Mouse (Mus musculus) C2C12 (cell line): ENCODE measurements at regions not wholly inside any gene's neighbourhood (a gene's known extent, or its start where the extent isn't known, plus 50 kb on each side); places are given as distances from the start of the nearest gene placed in this dataset.

Source experiments
- H3K27me3 ChIP-seq: one replicate; pipeline ENCODE4 v1.6.1; 2011; ENCODE audit not compliant: control insufficient read depth, insufficient read depth, insufficient read length
- H3K36me3 ChIP-seq: one replicate; pipeline ENCODE4 v1.6.1; 2011; ENCODE audit not compliant: control insufficient read depth, insufficient read depth
- H3K4me3 ChIP-seq: one replicate; pipeline ENCODE4 v1.5.1; 2011; ENCODE audit warnings: mild to moderate bottlenecking, control low read depth; ENCODE audit not compliant: poor library complexity, insufficient read depth, severe bottlenecking
- H3K79me2 ChIP-seq: one replicate; pipeline ENCODE4 v1.6.1; 2011; ENCODE audit not compliant: control insufficient read depth, insufficient read depth
- H3K79me3 ChIP-seq: one replicate; pipeline ENCODE4 v1.6.1; 2011; ENCODE audit warnings: low read depth, control low read depth
- H3ac ChIP-seq: one replicate; pipeline ENCODE3; 2011; ENCODE audit warnings: low read depth; ENCODE audit not compliant: control insufficient read depth, insufficient read length
- CEBPB ChIP-seq: IDR thresholded peaks from one replicate; pipeline ENCODE4 v1.6.1; 2011; ENCODE audit warnings: low read depth, mild to moderate bottlenecking, control low read depth, moderate library complexity
- CTCF ChIP-seq: IDR thresholded peaks from one replicate; pipeline ENCODE4 v1.5.1; 2011; ENCODE audit not compliant: control insufficient read depth, insufficient read depth, insufficient read length
- FOSL1 ChIP-seq: IDR thresholded peaks from one replicate; pipeline ENCODE4 v1.8.0; 2011; ENCODE audit warnings: mild to moderate bottlenecking, low read length; ENCODE audit not compliant: poor library complexity, insufficient read depth, severe bottlenecking
- MAX ChIP-seq: IDR thresholded peaks from one replicate; pipeline ENCODE4 v1.6.1; 2011; ENCODE audit warnings: mild to moderate bottlenecking, control low read depth
- MYOD1 ChIP-seq: IDR thresholded peaks from one replicate; pipeline ENCODE4 v1.6.1; 2011; ENCODE audit warnings: low read depth; ENCODE audit not compliant: control insufficient read depth, insufficient read length
- MYOG ChIP-seq: IDR thresholded peaks from one replicate; pipeline ENCODE4 v1.6.1; 2011; ENCODE audit not compliant: control insufficient read depth, insufficient read length; ENCODE audit errors: extremely low read depth
- USF1 ChIP-seq: IDR thresholded peaks from one replicate; pipeline ENCODE4 v1.6.1; 2011; ENCODE audit warnings: low read depth, mild to moderate bottlenecking, control low read depth, moderate library complexity

- Histone ChIP-seq H3ac (no peak overlapping the region), H3K4me3 (no peak overlapping the region), H3K27me3 (no peaks in the 10 kb centered on the region), H3K79me2 (no peaks in the 10 kb centered on the region), H3K79me3 (no peaks in the 10 kb centered on the region), H3K36me3 (no peaks in the 10 kb centered on the region)
- TF ChIP-seq MYOD1: no peak
- TF ChIP-seq MYOG: no peak
- TF ChIP-seq FOSL1: no peak
- no peak for TF ChIP-seq CEBPB
- no peak for TF ChIP-seq CTCF
- TF ChIP-seq MAX: no peak
- no peak for TF ChIP-seq USF1
These were observed 212.8 kb downstream of the Dact1 start for GRCm38 (mm10) chr12:71522451-71522850.

GRCm38 (mm10) chr12:71524156-71524555 is 214.5 kb downstream of the Dact1 start:
- H3K27me3 ChIP-seq: no peaks in the 10 kb centered on the region
- H3K36me3 ChIP-seq: no peaks in the 10 kb centered on the region
- H3K79me3 ChIP-seq: no peaks in the 10 kb centered on the region
- TF ChIP-seq USF1 (no peak), CEBPB (no peak), FOSL1 (no peak), MYOD1 (no peak), MYOG (no peak), CTCF (no peak), MAX (no peak)
- no peak overlapping the region for H3ac ChIP-seq
- H3K79me2 ChIP-seq: no peaks in the 10 kb centered on the region
- no peak overlapping the region for H3K4me3 ChIP-seq

- Histone ChIP-seq H3K79me2 (no peaks in the 10 kb centered on the region), H3K27me3 (no peaks in the 10 kb centered on the region), H3ac (no peak overlapping the region), H3K79me3 (no peaks in the 10 kb centered on the region), H3K4me3 (no peak overlapping the region), H3K36me3 (no peaks in the 10 kb centered on the region)
- TF ChIP-seq MYOG: no peak
- no peak for TF ChIP-seq MYOD1
- no peak for TF ChIP-seq FOSL1
- no peak for TF ChIP-seq MAX
- no peak for TF ChIP-seq CTCF
- TF ChIP-seq CEBPB: no peak
- no peak for TF ChIP-seq USF1
These were observed 215.7 kb downstream of the Dact1 start for GRCm38 (mm10) chr12:71525255-71525927.

- no peaks in the 10 kb centered on the region for H3K79me2 ChIP-seq
- no peaks in the 10 kb centered on the region for H3K27me3 ChIP-seq
- no peak for TF ChIP-seq MAX
- no peak for TF ChIP-seq MYOG
- TF ChIP-seq USF1: no peak
- TF ChIP-seq MYOD1: no peak
- TF ChIP-seq CEBPB: no peak
- no peak for TF ChIP-seq FOSL1
- no peak for TF ChIP-seq CTCF
- H3K79me3 ChIP-seq: no peaks in the 10 kb centered on the region
- no peak overlapping the region for H3K4me3 ChIP-seq
- no peak overlapping the region for H3ac ChIP-seq
- no peaks in the 10 kb centered on the region for H3K36me3 ChIP-seq
These were observed 216.9 kb downstream of the Dact1 start for GRCm38 (mm10) chr12:71526623-71527022.

- H3K79me2 ChIP-seq: no peaks in the 10 kb centered on the region
- H3K27me3 ChIP-seq: no peaks in the 10 kb centered on the region
- H3K79me3 ChIP-seq: no peaks in the 10 kb centered on the region
- no peak overlapping the region for H3K4me3 ChIP-seq
- no peak overlapping the region for H3ac ChIP-seq
- TF ChIP-seq MYOG: no peak
- no peak for TF ChIP-seq USF1
- no peak for TF ChIP-seq CTCF
- no peak for TF ChIP-seq MAX
- TF ChIP-seq MYOD1: no peak
- TF ChIP-seq CEBPB: no peak
- no peak for TF ChIP-seq FOSL1
- no peaks in the 10 kb centered on the region for H3K36me3 ChIP-seq
These were observed 222.5 kb downstream of the Dact1 start for GRCm38 (mm10) chr12:71532161-71532560.
